Mouse (Mus musculus): ENCODE data around the gene Mpv17l2.
A peak's percentile ranks its signal among the peaks of the same experiment; 100 is the strongest.

Mpv17l2 gene

GRCm38 (mm10) chr8:70766571-70767440 is 6.1 kb upstream of the Mpv17l2 start:
- peak; percentile 78 for DNase-seq (ENCODE audit: low read depth, low spot score)

- DNase-seq (ENCODE audit: low read depth, low spot score), result no peak
Measured at GRCm38 (mm10) chr8:70765838-70766570, 5.3 kb upstream of the Mpv17l2 start.

- no peak for DNase-seq (ENCODE audit: low read depth, low spot score)
Measured at GRCm38 (mm10) chr8:70765329-70765728, 4.6 kb upstream of the Mpv17l2 start.

GRCm38 (mm10) chr8:70764676-70765075 is 3.9 kb upstream of the Mpv17l2 start:
- DNase-seq (ENCODE audit: low read depth, low spot score), result no peak

GRCm38 (mm10) chr8:70764026-70764425 is 3.3 kb upstream of the Mpv17l2 start:
- no peak for DNase-seq (ENCODE audit: low read depth, low spot score)

GRCm38 (mm10) chr8:70763354-70763753 is 2.6 kb upstream of the Mpv17l2 start:
- DNase-seq (ENCODE audit: low read depth, low spot score), result no peak

GRCm38 (mm10) chr8:70762118-70762517 is 1.4 kb upstream of the Mpv17l2 start:
- no peak for DNase-seq (ENCODE audit: low read depth, low spot score)

GRCm38 (mm10) chr8:70760350-70760749 is 396 bp downstream of the Mpv17l2 start:
- DNase-seq (ENCODE audit: low read depth, low spot score), result no peak

GRCm38 (mm10) chr8:70758616-70759561 is 1.9 kb downstream of the Mpv17l2 start:
- no peak for DNase-seq (ENCODE audit: low read depth, low spot score)

- no peak for DNase-seq (ENCODE audit: low read depth, low spot score)
Measured at GRCm38 (mm10) chr8:70758308-70758615, 2.5 kb downstream of the Mpv17l2 start.

- no peak for DNase-seq (ENCODE audit: low read depth, low spot score)
Measured at GRCm38 (mm10) chr8:70757523-70758307, 3.0 kb downstream of the Mpv17l2 start.

- no peak for DNase-seq (ENCODE audit: low read depth, low spot score)
Measured at GRCm38 (mm10) chr8:70756476-70757040, 4.2 kb downstream of the Mpv17l2 start.

GRCm38 (mm10) chr8:70755661-70756475 is 4.9 kb downstream of the Mpv17l2 start:
- DNase-seq (ENCODE audit: low read depth, low spot score), result no peak

- DNase-seq (ENCODE audit: low read depth, low spot score), result no peak
Measured at GRCm38 (mm10) chr8:70754871-70755660, 5.7 kb downstream of the Mpv17l2 start.

GRCm38 (mm10) chr8:70754043-70754870 is 6.5 kb downstream of the Mpv17l2 start, which contains the start of gene Rab3a:
Gene Rab3a, plus strand, starts transcription at chr8:70754679.
- peak; percentile 98 for DNase-seq (ENCODE audit: low read depth, low spot score)

- DNase-seq (ENCODE audit: low read depth, low spot score), result no peak
Measured at GRCm38 (mm10) chr8:70753151-70753550, 7.6 kb downstream of the Mpv17l2 start.

- DNase-seq (ENCODE audit: low read depth, low spot score), result peak; percentile 67
Measured at GRCm38 (mm10) chr8:70752000-70752764, 8.6 kb downstream of the Mpv17l2 start.

Measured in forelimb bud, embryonic 11.5 days (tissue).